Mouse (Mus musculus) C2C12 (cell line): Measurements from ENCODE around the gene Rab40c. TPM values are rescaled to one million over a fixed set of nuclear protein-coding genes. Genes with fewer than 3 reads are reported as not detected.

ENCODE experiments used
- H3K27me3 ChIP-seq: one replicate; pipeline ENCODE4 v1.6.1; 2011; ENCODE audit not compliant: control insufficient read depth, insufficient read depth, insufficient read length
- H3K36me3 ChIP-seq: one replicate; pipeline ENCODE4 v1.6.1; 2011; ENCODE audit not compliant: control insufficient read depth, insufficient read depth
- H3K4me3 ChIP-seq: one replicate; pipeline ENCODE4 v1.5.1; 2011; ENCODE audit warnings: mild to moderate bottlenecking, control low read depth; ENCODE audit not compliant: poor library complexity, insufficient read depth, severe bottlenecking
- H3K79me2 ChIP-seq: one replicate; pipeline ENCODE4 v1.6.1; 2011; ENCODE audit not compliant: control insufficient read depth, insufficient read depth
- H3K79me3 ChIP-seq: one replicate; pipeline ENCODE4 v1.6.1; 2011; ENCODE audit warnings: low read depth, control low read depth
- H3ac ChIP-seq: one replicate; pipeline ENCODE3; 2011; ENCODE audit warnings: low read depth; ENCODE audit not compliant: control insufficient read depth, insufficient read length
- CEBPB ChIP-seq: IDR thresholded peaks from one replicate; pipeline ENCODE4 v1.6.1; 2011; ENCODE audit warnings: low read depth, mild to moderate bottlenecking, control low read depth, moderate library complexity
- CTCF ChIP-seq: IDR thresholded peaks from one replicate; pipeline ENCODE4 v1.5.1; 2011; ENCODE audit not compliant: control insufficient read depth, insufficient read depth, insufficient read length
- FOSL1 ChIP-seq: IDR thresholded peaks from one replicate; pipeline ENCODE4 v1.8.0; 2011; ENCODE audit warnings: mild to moderate bottlenecking, low read length; ENCODE audit not compliant: poor library complexity, insufficient read depth, severe bottlenecking
- MAX ChIP-seq: IDR thresholded peaks from one replicate; pipeline ENCODE4 v1.6.1; 2011; ENCODE audit warnings: mild to moderate bottlenecking, control low read depth
- MYOD1 ChIP-seq: IDR thresholded peaks from one replicate; pipeline ENCODE4 v1.6.1; 2011; ENCODE audit warnings: low read depth; ENCODE audit not compliant: control insufficient read depth, insufficient read length
- MYOG ChIP-seq: IDR thresholded peaks from one replicate; pipeline ENCODE4 v1.6.1; 2011; ENCODE audit not compliant: control insufficient read depth, insufficient read length; ENCODE audit errors: extremely low read depth
- USF1 ChIP-seq: IDR thresholded peaks from one replicate; pipeline ENCODE4 v1.6.1; 2011; ENCODE audit warnings: low read depth, mild to moderate bottlenecking, control low read depth, moderate library complexity
- polyA plus RNA-seq: library from polyadenylated mRNA; unstranded; fragments of >200 nt; fragmentation: generic; extraction: Trizol; gene quantifications from one replicate; pipeline ENCODE4 v1.2.1, GENCODE M21; 2012; ENCODE audit warnings: missing spikeins

The Rab40c gene
- polyA plus RNA-seq, 1 experiment = 14.4 TPM

DNA sequence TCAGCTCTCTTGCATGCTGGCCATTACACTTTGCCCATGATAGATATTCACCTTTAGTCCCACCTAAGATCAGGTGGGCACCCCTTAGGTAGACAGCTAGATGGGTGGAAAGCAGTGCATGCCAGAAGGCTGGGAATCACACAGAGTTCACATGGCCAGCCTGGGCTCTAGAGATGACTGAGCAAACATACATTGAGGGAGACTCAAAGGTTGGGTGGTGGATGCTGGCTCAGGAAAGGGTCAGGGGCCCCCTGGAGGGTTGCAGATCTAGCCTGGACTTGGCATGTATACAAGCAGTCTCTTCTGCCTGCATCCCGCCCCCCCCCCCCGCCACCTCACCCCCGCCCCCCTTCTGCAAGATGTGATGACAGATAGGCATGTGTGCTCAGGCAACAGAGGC, 31.2 kb upstream of the Rab40c start:
- Histone ChIP-seq H3K4me3 (no peak overlapping the region), H3K79me3 (no peaks in the 10 kb centered on the region), H3K36me3 (no peaks in the 10 kb centered on the region), H3K27me3 (peaks cover 38% of the 10 kb centered on the region), H3K79me2 (no peaks in the 10 kb centered on the region), H3ac (no peak overlapping the region)
- no peak for TF ChIP-seq MYOG
- TF ChIP-seq FOSL1 = no peak
- no peak for TF ChIP-seq USF1
- no peak for TF ChIP-seq CEBPB
- TF ChIP-seq MYOD1 = no peak
- TF ChIP-seq CTCF = no peak
- TF ChIP-seq MAX = no peak

- Histone ChIP-seq H3K36me3 (no peaks in the 10 kb centered on the region), H3K4me3 (no peak overlapping the region), H3ac (no peak overlapping the region), H3K79me3 (no peaks in the 10 kb centered on the region), H3K79me2 (no peaks in the 10 kb centered on the region), H3K27me3 (peaks cover 38% of the 10 kb centered on the region)
- TF ChIP-seq CEBPB (no peak), MAX (no peak), MYOG (no peak), MYOD1 (no peak), CTCF (no peak), USF1 (no peak), FOSL1 (no peak)
These were observed 30.5 kb upstream of the Rab40c start for GRCm38 (mm10) chr17:25949981-25950380.

DNA sequence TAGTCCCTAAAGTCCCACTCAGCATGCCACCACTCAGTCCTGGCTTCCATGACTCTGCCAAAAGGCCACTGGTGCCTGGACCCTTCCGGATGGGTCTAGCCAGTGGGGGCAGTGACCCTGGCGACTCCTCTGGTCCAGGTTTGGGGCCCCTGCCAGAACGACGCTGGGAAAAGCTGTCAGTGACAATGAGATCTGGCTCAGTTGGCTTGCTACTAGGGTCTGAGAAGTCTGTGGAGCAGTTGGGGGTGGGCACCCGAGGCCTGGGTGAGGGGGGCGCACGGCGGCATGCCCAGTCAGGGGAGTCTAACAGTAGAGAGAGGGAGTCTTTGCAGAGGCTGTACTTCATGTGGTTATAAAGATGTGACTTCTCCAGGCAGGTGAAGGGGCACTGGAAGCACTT, 28.5 kb upstream of the Rab40c start:
- Histone ChIP-seq H3ac (no peak overlapping the region), H3K27me3 (peaks cover 33% of the 10 kb centered on the region), H3K4me3 (no peak overlapping the region), H3K79me2 (no peaks in the 10 kb centered on the region), H3K79me3 (no peaks in the 10 kb centered on the region), H3K36me3 (no peaks in the 10 kb centered on the region)
- no peak for TF ChIP-seq MAX

- TF ChIP-seq USF1 (no peak), MYOD1 (no peak), FOSL1 (no peak), MAX (no peak), MYOG (no peak), CTCF (no peak), CEBPB (no peak)
- Histone ChIP-seq H3K4me3 (no peak overlapping the region), H3K79me2 (no peaks in the 10 kb centered on the region), H3K79me3 (no peaks in the 10 kb centered on the region), H3ac (no peak overlapping the region), H3K27me3 (peaks cover 28% of the 10 kb centered on the region), H3K36me3 (no peaks in the 10 kb centered on the region)
These were observed 28.0 kb upstream of the Rab40c start for GRCm38 (mm10) chr17:25947576-25947975.

DNA sequence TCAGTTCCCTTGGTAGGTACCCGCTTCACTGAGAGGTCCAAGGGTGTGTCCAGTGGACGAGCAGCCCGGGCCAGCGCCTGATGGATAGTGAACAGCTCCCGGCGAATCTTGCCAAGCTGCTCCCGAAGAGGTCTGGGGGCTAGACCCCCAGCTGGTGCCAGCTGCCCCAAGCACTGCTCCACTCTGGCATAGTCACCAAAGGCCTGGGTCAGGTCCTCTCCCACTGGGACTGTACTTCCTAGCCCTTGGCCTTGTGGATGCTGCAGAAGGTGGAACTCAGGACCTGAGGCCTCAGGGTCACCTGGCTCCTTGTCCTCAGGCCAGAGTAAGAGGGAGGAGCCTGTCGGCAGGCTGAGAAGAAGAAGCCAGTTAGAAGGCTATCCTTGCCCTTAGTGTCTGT, 27.4 kb upstream of the Rab40c start:
- no peak for TF ChIP-seq MAX

DNA sequence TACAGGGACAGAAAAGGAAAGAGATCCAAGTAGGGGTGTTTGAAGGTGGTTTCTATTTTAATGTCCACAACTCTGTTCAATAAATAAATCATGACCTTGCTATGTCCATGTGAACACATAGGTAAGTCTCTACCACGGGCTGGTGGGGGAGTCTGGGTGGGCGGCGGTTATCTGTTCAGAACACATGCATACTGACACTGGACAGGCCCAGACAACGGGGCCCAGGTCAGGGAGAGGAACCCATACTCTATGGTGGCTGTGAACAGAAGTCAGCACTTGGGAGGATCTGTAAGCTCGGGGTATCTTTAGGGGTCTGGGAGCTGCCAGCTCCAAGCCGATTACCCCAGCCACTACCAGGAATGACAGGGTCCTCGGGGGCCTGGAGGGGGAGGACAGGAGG, 26.8 kb upstream of the Rab40c start:
- H3K4me3 ChIP-seq = no peak overlapping the region
- H3K79me3 ChIP-seq = peaks cover 1% of the 10 kb centered on the region
- no peak overlapping the region for H3ac ChIP-seq
- peaks cover 16% of the 10 kb centered on the region for H3K27me3 ChIP-seq
- H3K36me3 ChIP-seq = no peaks in the 10 kb centered on the region
- peaks cover 11% of the 10 kb centered on the region for H3K79me2 ChIP-seq
- no peak for TF ChIP-seq MAX
- TF ChIP-seq FOSL1 = no peak
- no peak for TF ChIP-seq MYOG
- TF ChIP-seq CTCF = no peak
- no peak for TF ChIP-seq CEBPB
- no peak for TF ChIP-seq MYOD1
- TF ChIP-seq USF1 = no peak

More for the DNA sequence above, 27.4 kb upstream of the Rab40c start:
- H3K27me3 ChIP-seq = peaks cover 21% of the 10 kb centered on the region
- H3K36me3 ChIP-seq = no peaks in the 10 kb centered on the region
- peaks cover 6% of the 10 kb centered on the region for H3K79me2 ChIP-seq
- H3K4me3 ChIP-seq = no peak overlapping the region
- no peaks in the 10 kb centered on the region for H3K79me3 ChIP-seq
- no peak overlapping the region for H3ac ChIP-seq
